Mouse (Mus musculus) Patski (cell line): ENCODE measurements around the gene Dst. TPM values are rescaled to one million over a fixed set of nuclear protein-coding genes. Genes with fewer than 3 reads are reported as not detected.

Source experiments
- ATAC-seq: fragments of 100-300 bp; one replicate; pipeline ENCODE4 v1.8.0; 2021
- CTCF ChIA-PET: fragments of 350-600 bp; sonication (Branson Sonifier 250); formaldehyde crosslinking; loops from one replicate; lab custom pipeline; 2022; ENCODE audit warnings: inconsistent platforms; lab: Charles Lee
- POLR2A ChIA-PET: fragments of 350-600 bp; sonication (Branson Sonifier 250); formaldehyde crosslinking; loops from one replicate; lab custom pipeline; 2022; ENCODE audit warnings: antibody characterized with exemption, inconsistent platforms; lab: Charles Lee
- DNase-seq: peaks from one replicate; pipeline ENCODE4 v3.0.0-alpha.2; 2011; ENCODE audit warnings: low read depth, low spot score
- H3K27me3 ChIP-seq: fragments of 371-371 bp; one replicate; pipeline ENCODE4 v1.5.1; 2021
- CTCF ChIP-seq: fragments of 100-300 bp; IDR thresholded peaks from one replicate; pipeline ENCODE4 v1.5.1; 2021
- in situ Hi-C: fragments of 300-500 bp; cut with MboI; formaldehyde crosslinking; loops from 3 replicates; pipeline ENCODE4 v1.11.1; 2018; ENCODE audit warnings: low pct_unique_long_range_greater_than_20kb, mixed read lengths
- polyA plus RNA-seq: library from polyadenylated mRNA; unstranded; gene quantifications from one replicate; pipeline ENCODE4 v1.2.3, GENCODE M21; 2021

Dst gene
- polyA plus RNA-seq, 1 experiment from 2014 or later = 176 TPM

DNA sequence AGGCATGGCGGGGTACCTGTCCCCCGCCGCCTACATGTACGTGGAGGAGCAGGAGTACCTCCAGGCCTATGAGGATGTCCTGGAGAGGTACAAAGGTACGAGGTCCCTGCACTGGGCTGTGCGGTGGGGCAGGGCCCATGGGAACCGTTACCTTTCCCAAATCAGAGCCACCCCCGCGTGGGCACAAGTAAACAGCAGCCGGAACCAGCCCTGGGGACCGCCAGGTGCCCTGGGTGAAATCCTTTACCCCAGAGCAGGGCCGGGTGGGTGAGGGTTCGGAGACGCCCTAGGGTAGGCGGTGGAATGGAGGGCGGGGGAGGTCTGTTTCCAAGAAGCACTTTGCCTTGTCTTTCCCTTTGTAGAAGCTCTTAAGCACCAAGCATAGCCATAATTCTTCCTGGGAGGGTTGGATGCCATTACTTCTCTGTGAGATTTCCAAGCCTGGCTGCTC is 103.8 kb downstream of the Dst start:
- no peaks in the 10 kb centered on the region for H3K27me3 ChIP-seq
- ATAC-seq (peak; percentile 13), DNase-seq (no peak)
- in situ Hi-C loops = loop anchor here (5.0 to 25.0 kb wide), 2 partner anchors 35 to 425 kb away; partner anchors contain the start of genes Ccdc115 and Imp4
- TF ChIP-seq CTCF = no peak
- POLR2A ChIA-PET = no interaction called here
- CTCF ChIA-PET = no interaction called here

DNA sequence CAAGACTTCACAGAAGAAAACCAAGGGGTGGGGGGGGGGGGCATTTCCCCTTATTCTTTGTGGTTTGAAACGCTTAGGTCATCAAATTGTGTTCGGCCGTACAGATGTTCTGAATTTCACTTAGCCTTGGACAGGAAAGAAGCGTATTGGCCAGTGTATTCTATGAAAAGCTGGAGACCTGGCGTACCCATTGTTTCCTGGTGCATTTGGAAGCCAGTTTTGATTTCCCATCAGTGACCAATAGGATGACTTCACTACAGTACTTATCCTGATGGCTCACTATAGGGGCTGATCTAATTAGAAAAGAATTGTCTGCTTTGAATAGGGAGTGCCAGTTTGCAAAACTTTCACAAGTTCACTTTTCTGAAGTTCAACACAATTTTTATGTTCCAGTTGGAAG is 105.5 kb downstream of the Dst start:
- in situ Hi-C loops = loop anchor here (5.0 to 25.0 kb wide), 2 partner anchors 34 to 424 kb away; partner anchors contain the start of genes Ccdc115 and Imp4
- no peak for DNase-seq
- TF ChIP-seq CTCF = no peak
- ChIA-PET CTCF (interaction anchor here (0.9 kb wide), 1 partner anchor 45 kb away, joined by 3 read pairs; no protein-coding TSS in a partner anchor), POLR2A (no interaction called here)
- ATAC-seq = no peak
- no peaks in the 10 kb centered on the region for H3K27me3 ChIP-seq

- TF ChIP-seq CTCF = no peak
- in situ Hi-C loops = loop anchor here (25.0 kb wide), 1 partner anchor 421 kb away; the partner anchor contains the start of genes Ccdc115 and Imp4
- no peaks in the 10 kb centered on the region for H3K27me3 ChIP-seq
- ATAC-seq (no peak), DNase-seq (no peak)
- POLR2A ChIA-PET = interaction anchor here (0.9 kb wide), 1 partner anchor 21 kb away, joined by 3 read pairs; no protein-coding TSS in a partner anchor
- CTCF ChIA-PET = interaction anchor here (1.1 to 1.3 kb wide), 3 partner anchors 9 to 14 kb away, joined by 3 to 5 read pairs (median 3); no protein-coding TSS in a partner anchor
Measured at GRCm38 (mm10) chr1:34016780-34017179, 108.8 kb downstream of the Dst start.

- TF ChIP-seq CTCF = no peak
- POLR2A ChIA-PET = interaction anchor here (0.9 kb wide), 1 partner anchor 21 kb away, joined by 3 read pairs; no protein-coding TSS in a partner anchor
- ATAC-seq = no peak
- H3K27me3 ChIP-seq = no peaks in the 10 kb centered on the region
- in situ Hi-C loops = loop anchor here (25.0 kb wide), 1 partner anchor 420 kb away; the partner anchor contains the start of genes Ccdc115 and Imp4
- no peak for DNase-seq
- CTCF ChIA-PET = interaction anchor here (1.1 to 1.7 kb wide), 4 partner anchors 9 to 14 kb away, joined by 3 to 6 read pairs (median 4); no protein-coding TSS in a partner anchor
Measured at GRCm38 (mm10) chr1:34017323-34017722, 109.3 kb downstream of the Dst start.

GRCm38 (mm10) chr1:34020599-34020998 is 112.6 kb downstream of the Dst start:
- DNase-seq (no peak), ATAC-seq (peak; percentile 34)
- ChIA-PET CTCF (interaction anchor here (1.3 kb wide), 1 partner anchor 23 kb away, joined by 5 read pairs; no protein-coding TSS in a partner anchor), POLR2A (no interaction called here)
- H3K27me3 ChIP-seq = no peaks in the 10 kb centered on the region
- in situ Hi-C loops = loop anchor here (25.0 kb wide), 1 partner anchor 417 kb away; the partner anchor contains the start of genes Ccdc115 and Imp4
- no peak for TF ChIP-seq CTCF

- no peak for TF ChIP-seq CTCF
- POLR2A ChIA-PET = no interaction called here
- DNase-seq (no peak), ATAC-seq (peak; percentile 45)
- CTCF ChIA-PET = no interaction called here
- H3K27me3 ChIP-seq = no peaks in the 10 kb centered on the region
- in situ Hi-C loops = loop anchor here (25.0 kb wide), 1 partner anchor 416 kb away; the partner anchor contains the start of genes Ccdc115 and Imp4
Measured at GRCm38 (mm10) chr1:34021574-34021973, 113.5 kb downstream of the Dst start.

- ATAC-seq (no peak), DNase-seq (no peak)
- ChIA-PET POLR2A (no interaction called here), CTCF (no interaction called here)
- no peaks in the 10 kb centered on the region for H3K27me3 ChIP-seq
- no peak for TF ChIP-seq CTCF
- in situ Hi-C loops = loop anchor here (25.0 kb wide), 1 partner anchor 414 kb away; the partner anchor contains the start of genes Ccdc115 and Imp4
Measured at GRCm38 (mm10) chr1:34023154-34023553, 115.1 kb downstream of the Dst start.

DNA sequence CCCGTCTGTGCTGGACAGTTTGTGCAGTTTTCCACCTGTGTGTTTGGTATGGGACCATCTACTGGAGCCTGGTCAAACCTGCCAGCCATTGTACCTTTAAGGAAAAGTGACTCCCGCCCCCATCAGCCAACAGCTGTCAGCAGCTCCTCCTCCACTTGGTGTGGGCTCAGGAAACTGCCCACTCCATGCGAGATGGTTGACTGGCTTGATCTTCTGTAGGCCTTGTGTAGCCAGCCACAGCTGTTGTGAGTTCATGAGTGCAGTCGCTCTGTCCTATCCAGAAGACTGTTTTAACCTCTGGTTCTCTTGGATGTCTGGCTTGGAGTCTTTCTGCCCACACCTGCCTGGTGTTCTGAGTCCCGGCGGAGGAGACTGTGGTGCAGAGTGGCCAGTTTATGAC is 117.9 kb downstream of the Dst start:
- POLR2A ChIA-PET = no interaction called here
- in situ Hi-C loops = no loop called here
- no peak for ATAC-seq
- CTCF ChIA-PET = no interaction called here
- no peak for TF ChIP-seq CTCF
- H3K27me3 ChIP-seq = no peaks in the 10 kb centered on the region
- DNase-seq = no peak

- in situ Hi-C loops = no loop called here
- H3K27me3 ChIP-seq = no peaks in the 10 kb centered on the region
- ChIA-PET CTCF (interaction anchor here (1.1 kb wide), 1 partner anchor 12 kb away, joined by 5 read pairs; no protein-coding TSS in a partner anchor), POLR2A (no interaction called here)
- no peak for ATAC-seq
- no peak for TF ChIP-seq CTCF
- DNase-seq = no peak
Measured at GRCm38 (mm10) chr1:34028722-34029121, 120.7 kb downstream of the Dst start.

DNA sequence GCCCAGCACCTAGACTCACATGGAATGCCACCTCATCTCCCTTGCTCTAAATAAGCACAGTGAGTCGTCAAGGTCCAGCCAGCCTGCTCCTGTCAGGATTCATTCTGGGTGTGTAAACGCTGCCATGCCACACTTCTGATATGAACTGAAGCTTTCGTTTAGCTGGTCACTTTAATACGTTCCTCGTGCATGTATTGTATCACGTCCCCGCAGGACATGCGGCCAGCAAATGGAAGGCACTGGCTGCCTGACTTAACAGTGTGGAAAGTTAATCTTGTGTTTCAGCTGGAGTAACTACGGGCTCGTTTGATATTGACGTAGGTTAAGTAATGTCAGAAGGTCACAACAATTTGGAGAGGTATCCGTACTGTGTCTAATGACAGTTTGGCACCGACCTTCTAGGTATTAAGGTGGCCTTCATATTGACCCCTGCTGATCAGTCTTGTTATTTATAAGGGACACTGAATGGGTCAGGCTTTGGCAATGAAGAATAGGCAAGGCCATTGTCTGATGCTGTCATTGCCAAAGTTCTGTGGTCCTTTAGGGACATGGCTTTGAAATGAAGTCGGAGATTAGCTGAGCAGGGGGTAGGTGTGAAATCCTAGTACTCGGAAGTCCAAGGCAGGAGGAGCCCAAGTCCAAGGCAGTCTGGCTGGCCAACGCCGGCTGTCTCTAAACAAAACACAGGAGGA is 122.5 kb downstream of the Dst start:
- in situ Hi-C loops = no loop called here
- no peak for TF ChIP-seq CTCF
- H3K27me3 ChIP-seq = no peaks in the 10 kb centered on the region
- ATAC-seq (no peak), DNase-seq (no peak)
- CTCF ChIA-PET = interaction anchor here (1.1 kb wide), 1 partner anchor 11 kb away, joined by 3 read pairs; no protein-coding TSS in a partner anchor
- POLR2A ChIA-PET = no interaction called here
